ENCODE assay signal across 9 mouse cellular contexts in genomic region chr16:11980764-11981163, GRCm38 (mm10). TPM values are rescaled to one million over a fixed set of nuclear protein-coding genes. Genes with fewer than 3 reads are reported as not detected.
DNase-seq lines count a peak whose midpoint lies in the region; ATAC-seq and TF ChIP-seq lines count a peak whose summit lies in the region.
"Had no signal": no experiment of that assay in that cellular context is flagged by ENCODE, and none has a peak within 500 bp of the region (broad histone marks: within the 10 kb centered on the region; RNA-seq: fewer than 3 reads in every experiment).

No protein-coding gene starts in this region.

- H3K9me3 ChIP-seq in stomach, postnatal 0 days (ENCODE audit: control insufficient read depth, low read length): no peaks in the 10 kb centered on the region
- H3K9me3 ChIP-seq: liver, embryonic 15.5 days had no signal

- TF ChIP-seq EP300 in stomach, postnatal 0 days (optimal IDR thresholded peaks at IDR 0.05): no peak

- WGBS in stomach, postnatal 0 days: 25% methylated on average over 3 of the region's 3 CpGs

- H3K36me3 ChIP-seq in stomach, postnatal 0 days (ENCODE audit: control insufficient read depth, insufficient read depth, low read length): no peaks in the 10 kb centered on the region
- H3K36me3 ChIP-seq: liver, embryonic 15.5 days had no signal

- no peak overlapping the region for H3K4me2 ChIP-seq in stomach, postnatal 0 days (replicated peaks; ENCODE audit: low read depth)
- H3K4me2 ChIP-seq: liver, embryonic 15.5 days had no signal

- no peak for ATAC-seq in stomach, postnatal 0 days (ENCODE audit: low FRiP score, low TSS enrichment)

- no peak overlapping the region for H3K27ac ChIP-seq in stomach, postnatal 0 days (replicated peaks)
- H3K27ac ChIP-seq: liver, embryonic 15.5 days had no signal

- H3K4me1 ChIP-seq in stomach, postnatal 0 days (replicated peaks; ENCODE audit: control insufficient read depth, insufficient read depth): no peaks in the 10 kb centered on the region
- H3K4me1 ChIP-seq: liver, embryonic 15.5 days had no signal

- intact Hi-C loops in left cerebral cortex, postnatal 14 days (cut with DNase I): loop anchor here (5.0 to 10.0 kb wide), 2 partner anchors 222 to 1044 kb away; no protein-coding TSS in a partner anchor

- peak; percentile 72 for TF ChIP-seq CTCF in stomach, postnatal 0 days (IDR thresholded peaks at IDR 0.05; ENCODE audit: low read depth)

- H3K9ac ChIP-seq in stomach, postnatal 0 days (ENCODE audit: low read length): no peak overlapping the region
- H3K9ac ChIP-seq: liver, embryonic 15.5 days had no signal

- peaks cover 18% of the 10 kb centered on the region; the same call in 1 of the 2 replicates for H3K27me3 ChIP-seq in stomach, postnatal 0 days (ENCODE audit: control insufficient read depth, insufficient read depth, low read length)

- peak; percentile 24 for DNase-seq in gastrocnemius, postnatal 10 days
- no peak for DNase-seq in gastrocnemius, adult 8-10 months (ENCODE audit: low spot score in 2 of 2)
- DNase-seq in urinary bladder, adult 18-20 months (ENCODE audit: low spot score in 2 of 2): peak; percentile 15 to 17
- no peak for DNase-seq in urinary bladder, postnatal 4 days (ENCODE audit: low spot score in 2 of 2)
- peak; percentile 42 to 46 for DNase-seq in frontal cortex, postnatal 25 days (ENCODE audit: low spot score in 2 of 2)
- DNase-seq in left cerebral cortex, postnatal 14 days (ENCODE audit: low spot score in 2 of 2): peak; percentile 68 to 72
- no peak for DNase-seq in stomach, postnatal 0 days (ENCODE audit: low spot score)
- DNase-seq in spleen, adult 18-20 months: no peak

- H3K4me3 ChIP-seq in stomach, postnatal 0 days (ENCODE audit: low read depth, low read length): no peak overlapping the region
- H3K4me3 ChIP-seq: liver, embryonic 15.5 days had no signal

RNA-seq across cellular contexts. Expression of gene Shisa9, which starts 3.1 kb away (rescaled TPM):
- under 1 TPM; 0.21 to 0.59 TPM for total RNA-seq in gastrocnemius, postnatal 10 days (2021)
- total RNA-seq in gastrocnemius, adult 8-10 months (2022): under 1 TPM in 1 of 4 experiments, not detected in 3; 0.10 TPM
- total RNA-seq in left cerebral cortex, postnatal 14 days (2021): 10 to 100 TPM; 64.3 to 68.5 TPM
- polyA plus RNA-seq in stomach, postnatal 0 days (2015; fragmentation: Nextera tagmentation; extraction: Ambion mirVana): 0.22 and 0.64 TPM in 2 replicates

Comparison
In these comparisons a context has a peak if more than half of its experiments do, and no peak if none do; other contexts are left out.
1. DNase-seq: peak in gastrocnemius, postnatal 10 days (single experiment), urinary bladder, adult 18-20 months (2 of 2), frontal cortex, postnatal 25 days (2 of 2) and left cerebral cortex, postnatal 14 days (2 of 2); none in gastrocnemius, adult 8-10 months (0 of 2), urinary bladder, postnatal 4 days (0 of 2), stomach, postnatal 0 days (single experiment) and spleen, adult 18-20 months (0 of 2).
2. RNA of gene Shisa9, which starts 3.1 kb away (total RNA-seq): 64.3 to 68.5 TPM in left cerebral cortex, postnatal 14 days; 0.21 to 0.59 TPM in gastrocnemius, postnatal 10 days and 0.10 TPM in gastrocnemius, adult 8-10 months; every median in the first group is over 10 times any median in the second.